In genomic region chr10:111996549-111996904, GRCm38 (mm10) we compare ENCODE assay signal across 11 mouse cellular contexts. TPM values are rescaled to one million over a fixed set of nuclear protein-coding genes. Genes with fewer than 3 reads are reported as not detected.
DNase-seq lines count a peak whose midpoint lies in the region; ATAC-seq and TF ChIP-seq lines count a peak whose summit lies in the region.
"Had no signal": no experiment of that assay in that cellular context is flagged by ENCODE, and none has a peak within 500 bp of the region (broad histone marks: within the 10 kb centered on the region; RNA-seq: fewer than 3 reads in every experiment).

No protein-coding gene starts in this region.

- no peak overlapping the region for H3K27ac ChIP-seq in gastrocnemius, adult 2 months
- no peak overlapping the region for H3K27ac ChIP-seq in liver, embryonic 12.5 days
- H3K27ac ChIP-seq in hindbrain, embryonic 13.5 days = no peak overlapping the region
- H3K27ac ChIP-seq: hindbrain, postnatal 0 days had no signal

- POLR2A ChIA-PET in Patski (lab: Charles Lee) = no interaction called here

- ATAC-seq in Patski = peak; percentile 77
- no peak for ATAC-seq in liver, embryonic 12.5 days
- ATAC-seq in neutrophil, adult 5-6 weeks (ENCODE audit: extremely low read depth, insufficient number of reproducible peaks, low FRiP score, poor library complexity, severe bottlenecking) = peak; percentile 66
- ATAC-seq in hindbrain, embryonic 13.5 days (ENCODE audit: low FRiP score) = no peak
- ATAC-seq: hindbrain, postnatal 0 days; midbrain, embryonic 16.5 days had no signal

- DNase-seq in gastrocnemius, adult 2 months = no peak
- no peak for DNase-seq in gastrocnemius, postnatal 36 days
- no peak for DNase-seq in Patski (ENCODE audit: low read depth, low spot score)
- no peak for DNase-seq in adrenal gland, postnatal 36 days
- no peak for DNase-seq in right cerebral cortex, adult 2 months (ENCODE audit: low spot score in 2 of 2)
- DNase-seq: cerebellum, adult 11-12 months had no signal

- H3K36me3 ChIP-seq in liver, embryonic 12.5 days = no peaks in the 10 kb centered on the region
- no peaks in the 10 kb centered on the region for H3K36me3 ChIP-seq in hindbrain, embryonic 13.5 days

- H3K4me3 ChIP-seq in gastrocnemius, adult 2 months = peak overlapping the region; percentile 45
- no peak overlapping the region for H3K4me3 ChIP-seq in liver, embryonic 12.5 days
- H3K4me3 ChIP-seq in hindbrain, embryonic 13.5 days = no peak overlapping the region

- peak overlapping the region; percentile 15 for H3K4me2 ChIP-seq in liver, embryonic 12.5 days
- H3K4me2 ChIP-seq in hindbrain, embryonic 13.5 days = no peak overlapping the region

- in situ Hi-C loops in Patski (cut with MboI; ENCODE audit: low pct_unique_long_range_greater_than_20kb) = no loop called here

- peaks cover 20% of the 10 kb centered on the region for H3K4me1 ChIP-seq in liver, embryonic 12.5 days
- H3K4me1 ChIP-seq in hindbrain, embryonic 13.5 days (replicated peaks) = no peaks in the 10 kb centered on the region

- H3K9ac ChIP-seq in liver, embryonic 12.5 days = no peak overlapping the region
- H3K9ac ChIP-seq in hindbrain, embryonic 13.5 days = no peak overlapping the region

- no peaks in the 10 kb centered on the region for H3K9me3 ChIP-seq in liver, embryonic 12.5 days (replicated peaks)
- H3K9me3 ChIP-seq in hindbrain, embryonic 13.5 days = no peaks in the 10 kb centered on the region

- TF ChIP-seq CTCF in gastrocnemius, adult 2 months (IDR thresholded peaks at IDR 0.05) = no peak
- TF ChIP-seq CTCF in Patski (IDR thresholded peaks at IDR 0.05) = no peak

- 49% methylated on average over 7 of the region's 7 CpGs for WGBS in liver, embryonic 12.5 days (ENCODE audit: insufficient replicate concordance)
- 95% methylated on average over 7 of the region's 7 CpGs for WGBS in hindbrain, embryonic 13.5 days

- intact Hi-C loops in gastrocnemius, adult 2 months (cut with DNase I) = no loop called here
- intact Hi-C loops in gastrocnemius, postnatal 36 days (cut with DNase I) = no loop called here

- H3K27me3 ChIP-seq in Patski = no peaks in the 10 kb centered on the region
- no peaks in the 10 kb centered on the region for H3K27me3 ChIP-seq in liver, embryonic 12.5 days (replicated peaks)
- no peaks in the 10 kb centered on the region for H3K27me3 ChIP-seq in hindbrain, embryonic 13.5 days

- CTCF ChIA-PET in Patski (lab: Charles Lee) = interaction anchor here (0.7 to 1.3 kb wide), 2 partner anchors 24 to 806 kb away, joined by 3 to 4 read pairs; partner anchors contain the start of gene Krr1

RNA-seq across cellular contexts. Expression of gene Glipr1, which starts 5.9 kb away (rescaled TPM):
- under 1 TPM in 1 of 2 experiments, not detected in 1; 0.20 TPM for total RNA-seq in gastrocnemius, adult 2 months (2021)
- not detected for total RNA-seq in gastrocnemius, postnatal 36 days (2021)
- polyA plus RNA-seq in Patski (2021) = 81.1 TPM
- polyA plus RNA-seq in liver, embryonic 12.5 days (2016; fragmentation: Nextera tagmentation; extraction: Ambion mirVana) = 6.3 and 6.9 TPM in 2 replicates
- total RNA-seq in neutrophil, adult 5-6 weeks (2017) = 370 and 378 TPM in 2 replicates
- total RNA-seq in adrenal gland, postnatal 36 days (2021) = 1 to 10 TPM; 1.5 to 2.1 TPM
- 1.2 and 2.0 TPM in 2 replicates for polyA plus RNA-seq in hindbrain, embryonic 13.5 days (2015; fragmentation: Nextera tagmentation; extraction: Ambion mirVana)
- total RNA-seq: hindbrain, postnatal 0 days had no signal

RNA-seq across cellular contexts. Expression of gene Krr1, which starts 24.1 kb away (rescaled TPM):
- 10 to 100 TPM; 27.4 to 29.5 TPM for total RNA-seq in gastrocnemius, adult 2 months (2021)
- 10 to 100 TPM; 23.7 to 26.4 TPM for total RNA-seq in gastrocnemius, postnatal 36 days (2021)
- 37.9 TPM for polyA plus RNA-seq in Patski (2021)
- polyA plus RNA-seq in liver, embryonic 12.5 days (2016; fragmentation: Nextera tagmentation; extraction: Ambion mirVana) = 37.1 and 40.0 TPM in 2 replicates
- total RNA-seq in neutrophil, adult 5-6 weeks (2017) = 36.2 and 39.6 TPM in 2 replicates
- total RNA-seq in adrenal gland, postnatal 36 days (2021) = 10 to 100 TPM; 39.0 to 41.5 TPM
- polyA plus RNA-seq in hindbrain, embryonic 13.5 days (2015; fragmentation: Nextera tagmentation; extraction: Ambion mirVana) = 39.2 and 42.1 TPM in 2 replicates

Comparison
In these comparisons a context has a peak if more than half of its experiments do, and no peak if none do; other contexts are left out.
1. ATAC-seq: peak in Patski (single experiment) and neutrophil, adult 5-6 weeks (single experiment); none in liver, embryonic 12.5 days (single experiment) and hindbrain, embryonic 13.5 days (single experiment).
2. RNA of gene Glipr1, which starts 5.9 kb away (total RNA-seq): 370 to 378 TPM in neutrophil, adult 5-6 weeks; 1.5 to 2.1 TPM in adrenal gland, postnatal 36 days, not detected in gastrocnemius, postnatal 36 days and 0.20 TPM in gastrocnemius, adult 2 months; every median in the first group is over 100 times any median in the second.